Mouse (Mus musculus) neural tube, embryonic 14.5 days (tissue): ENCODE measurements around the gene Prc1. TPM values are rescaled to one million over a fixed set of nuclear protein-coding genes. Genes with fewer than 3 reads are reported as not detected.

ENCODE experiments used
- ATAC-seq: fragments of 200-750 bp; cut with Nextera tagmentation; 2 replicates; pipeline ENCODE4 v1.8.0; 2017; ENCODE audit warnings: low read depth, mild to moderate bottlenecking, moderate TSS enrichment, moderate library complexity
- H3K27ac ChIP-seq: fragments of 300-500 bp; sonication (generic); 2 replicates; pipeline ENCODE4 v1.5.1; 2014; ENCODE audit warnings: low read depth, mild to moderate bottlenecking, control low read depth, low read length, moderate library complexity, mixed read lengths
- H3K27me3 ChIP-seq: fragments of 300-500 bp; sonication (generic); 2 replicates; pipeline ENCODE4 v1.6.1; 2014; ENCODE audit warnings: low read length; ENCODE audit not compliant: control insufficient read depth, insufficient read depth
- H3K36me3 ChIP-seq: fragments of 300-500 bp; sonication (generic); 2 replicates; pipeline ENCODE4 v1.6.1; 2014; ENCODE audit warnings: low read length, mixed read lengths; ENCODE audit not compliant: control insufficient read depth, insufficient read depth
- H3K4me1 ChIP-seq: fragments of 300-500 bp; sonication (generic); 2 replicates; pipeline ENCODE4 v1.6.1; 2014; ENCODE audit warnings: low read length; ENCODE audit not compliant: control insufficient read depth, insufficient read depth
- H3K4me2 ChIP-seq: fragments of 300-500 bp; sonication (generic); 2 replicates; pipeline ENCODE4 v1.6.1; 2014; ENCODE audit warnings: mild to moderate bottlenecking, low read depth, low read length, control low read depth
- H3K4me3 ChIP-seq: fragments of 300-500 bp; sonication (generic); 2 replicates; pipeline ENCODE4 v1.5.1; 2014; ENCODE audit warnings: low read depth, low read length, control low read depth, mixed read lengths
- H3K9ac ChIP-seq: fragments of 300-500 bp; sonication (generic); replicated peaks from 2 replicates; pipeline ENCODE4 v1.6.1; 2014; ENCODE audit warnings: low read depth, mild to moderate bottlenecking, control low read depth, low read length, mixed read lengths
- H3K9me3 ChIP-seq: fragments of 300-500 bp; sonication (generic); 2 replicates; pipeline ENCODE4 v1.6.1; 2016; ENCODE audit warnings: low read length; ENCODE audit not compliant: control insufficient read depth
- WGBS: fragments of 180-500 bp; shearing (Covaris S2); extraction: QIAGEN DNeasy Blood & Tissue Kit; methylation state at CpG from one replicate; pipeline ENCODE4 v1.1.7; 2014; 5-methylcytosine and 5-hydroxymethylcytosine counted together
- polyA plus RNA-seq: library from polyadenylated mRNA; unstranded; fragments of >200 nt; fragmentation: Nextera tagmentation; extraction: Ambion mirVana; gene quantifications from 2 replicates; pipeline ENCODE4 v1.2.1, GENCODE M21; 2014

Prc1 gene
- 21.5 and 24.9 TPM in 2 replicates for polyA plus RNA-seq

- 0 out of 2 replicates have a peak, but pooled peaks cover 3% of the 10 kb centered on the region for H3K4me1 ChIP-seq
- peak within 1 kb of the TSS; percentile 94 for H3K4me2 ChIP-seq
- H3K27ac ChIP-seq: no peak within 1 kb of the TSS
- peak; percentile 99 for ATAC-seq
- peak within 1 kb of the TSS; percentile 42; the same call in 1 of the 2 replicates for H3K9ac ChIP-seq
- under 1% methylated on average over 52 of the region's 52 CpGs for WGBS
- H3K36me3 ChIP-seq: peaks cover 7% of the 10 kb centered on the region; the same call in 1 of the 2 replicates
- H3K4me3 ChIP-seq: peak within 1 kb of the TSS; percentile 64
- H3K27me3 ChIP-seq: no peaks in the 10 kb centered on the region
- H3K9me3 ChIP-seq: no peaks in the 10 kb centered on the region
Observed at GRCm38 (mm10) chr7:80294062-80294763, at the start of gene Prc1. TSS of gene Prc1 (plus strand) at chr7:80294450.

- no peaks in the 10 kb centered on the region for H3K27me3 ChIP-seq
- 95% methylated on average over 4 of the region's 4 CpGs for WGBS
Observed at GRCm38 (mm10) chr7:80244851-80245250, 49.4 kb upstream of the Prc1 start.

GRCm38 (mm10) chr7:80246148-80246721 lies 48.0 kb upstream of the Prc1 start, which contains the start of gene Ttll13:
TSS of gene Ttll13 (plus strand) at chr7:80246376.
- H3K9me3 ChIP-seq: no peaks in the 10 kb centered on the region
- peak within 1 kb of the TSS; percentile 56 for H3K4me2 ChIP-seq
- H3K27ac ChIP-seq: peak within 1 kb of the TSS; percentile 87
- peak within 1 kb of the TSS; percentile 60 for H3K4me3 ChIP-seq
- no peaks in the 10 kb centered on the region for H3K36me3 ChIP-seq
- no peaks in the 10 kb centered on the region for H3K4me1 ChIP-seq
- peak within 1 kb of the TSS; percentile 63 for H3K9ac ChIP-seq
- peak; percentile 98 for ATAC-seq
- WGBS: under 1% methylated on average over 48 of the region's 48 CpGs
- no peaks in the 10 kb centered on the region for H3K27me3 ChIP-seq

More at GRCm38 (mm10) chr7:80244851-80245250, 49.4 kb upstream of the Prc1 start:
- Histone ChIP-seq H3K4me1 (no peaks in the 10 kb centered on the region), H3K4me2 (no peak overlapping the region), H3K4me3 (no peak overlapping the region), H3K36me3 (peaks cover 4% of the 10 kb centered on the region; the same call in 1 of the 2 replicates), H3K9ac (no peak overlapping the region), H3K27ac (no peak overlapping the region), H3K9me3 (no peaks in the 10 kb centered on the region)
- ATAC-seq: no peak

- no peak overlapping the region for H3K9ac ChIP-seq
- H3K4me3 ChIP-seq: peak overlapping the region; percentile 60
- no peaks in the 10 kb centered on the region for H3K9me3 ChIP-seq
- 64% methylated on average over 7 of the region's 7 CpGs for WGBS
- H3K4me1 ChIP-seq: no peaks in the 10 kb centered on the region
- no peak overlapping the region for H3K27ac ChIP-seq
- H3K27me3 ChIP-seq: no peaks in the 10 kb centered on the region
- peak overlapping the region; percentile 56 for H3K4me2 ChIP-seq
- H3K36me3 ChIP-seq: no peaks in the 10 kb centered on the region
- no peak for ATAC-seq
Observed at GRCm38 (mm10) chr7:80246859-80247258, 47.4 kb upstream of the Prc1 start.

GRCm38 (mm10) chr7:80252437-80252836 lies 41.8 kb upstream of the Prc1 start:
- Histone ChIP-seq H3K9me3 (no peaks in the 10 kb centered on the region), H3K9ac (no peak overlapping the region), H3K4me1 (no peaks in the 10 kb centered on the region), H3K27ac (no peak overlapping the region), H3K4me2 (no peak overlapping the region), H3K36me3 (no peaks in the 10 kb centered on the region), H3K27me3 (no peaks in the 10 kb centered on the region), H3K4me3 (no peak overlapping the region)
- ATAC-seq: no peak
- 75% methylated on average over 7 of the region's 7 CpGs for WGBS

- ATAC-seq: no peak
- Histone ChIP-seq H3K27me3 (no peaks in the 10 kb centered on the region), H3K9ac (no peak overlapping the region), H3K4me3 (no peak overlapping the region), H3K36me3 (no peaks in the 10 kb centered on the region), H3K27ac (no peak overlapping the region), H3K4me1 (no peaks in the 10 kb centered on the region), H3K9me3 (no peaks in the 10 kb centered on the region), H3K4me2 (no peak overlapping the region)
- WGBS: 87% methylated on average over 11 of the region's 11 CpGs
Observed at GRCm38 (mm10) chr7:80252886-80253285, 41.4 kb upstream of the Prc1 start.

- H3K4me1 ChIP-seq: no peaks in the 10 kb centered on the region
- H3K9me3 ChIP-seq: no peaks in the 10 kb centered on the region
- H3K27ac ChIP-seq: no peak overlapping the region
- H3K4me2 ChIP-seq: no peak overlapping the region
- WGBS: 77% methylated on average over 2 of the region's 2 CpGs
- peaks cover 4% of the 10 kb centered on the region; the same call in 1 of the 2 replicates for H3K27me3 ChIP-seq
- no peak for ATAC-seq
- H3K36me3 ChIP-seq: no peaks in the 10 kb centered on the region
- no peak overlapping the region for H3K4me3 ChIP-seq
- no peak overlapping the region for H3K9ac ChIP-seq
Observed at GRCm38 (mm10) chr7:80255981-80256380, 38.3 kb upstream of the Prc1 start.

GRCm38 (mm10) chr7:80257706-80258105 lies 36.5 kb upstream of the Prc1 start:
- H3K9ac ChIP-seq: no peak overlapping the region
- H3K4me2 ChIP-seq: no peak overlapping the region
- no peak overlapping the region for H3K4me3 ChIP-seq
- H3K9me3 ChIP-seq: no peaks in the 10 kb centered on the region
- H3K36me3 ChIP-seq: no peaks in the 10 kb centered on the region
- peaks cover 6% of the 10 kb centered on the region for H3K4me1 ChIP-seq
- no peak for ATAC-seq
- H3K27ac ChIP-seq: no peak overlapping the region
- H3K27me3 ChIP-seq: peaks cover 4% of the 10 kb centered on the region; the same call in 1 of the 2 replicates
- 60% methylated on average over 2 of the region's 2 CpGs for WGBS
